Mouse (Mus musculus) retina, embryonic 14.5 days (tissue): Measurements from ENCODE around the gene Trpv2.

Source experiments
- DNase-seq: peaks from one replicate; pipeline ENCODE4 v3.0.0-alpha.2; 2015; ENCODE audit warnings: low spot score

The Trpv2 gene

DNA sequence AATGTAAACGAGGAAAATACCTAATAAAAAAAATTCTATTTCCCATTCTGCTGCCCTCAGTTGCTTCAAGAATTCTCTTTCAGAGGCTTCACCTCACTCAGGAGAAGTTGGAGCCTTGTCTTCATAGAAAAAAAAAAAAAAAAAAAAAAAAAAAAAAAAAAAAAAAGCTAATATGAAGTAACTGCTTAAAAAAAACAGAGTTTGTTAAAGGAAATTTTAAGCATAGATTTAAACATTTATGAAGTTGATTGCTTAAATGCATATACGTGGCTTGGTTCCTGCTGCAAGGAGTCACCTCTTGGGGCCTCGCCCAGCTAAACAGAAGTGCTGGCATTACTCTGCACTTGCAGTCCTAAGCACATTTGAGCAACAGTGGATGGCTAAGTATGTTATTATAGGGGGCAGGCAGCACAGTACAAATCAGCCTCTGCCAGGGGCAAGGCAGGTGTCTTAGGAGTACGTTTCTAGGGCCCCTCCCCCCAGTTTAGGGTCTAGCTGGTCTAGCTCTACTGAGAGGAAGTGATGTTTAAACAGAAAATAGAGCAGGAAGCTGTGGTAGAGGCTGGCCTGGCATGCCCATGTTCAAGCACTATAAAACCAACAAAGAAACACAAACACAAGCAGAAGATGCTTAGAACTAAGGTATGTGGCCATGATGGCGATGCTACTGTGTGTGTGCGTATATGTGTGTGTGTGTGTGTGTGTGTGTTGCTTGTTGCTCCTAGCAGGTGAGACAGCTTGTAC, at the start of gene Trpv2:
Trpv2 (plus strand) TSS at position 528 of the 744 bp plus-strand sequence.
- no peak for DNase-seq

DNA sequence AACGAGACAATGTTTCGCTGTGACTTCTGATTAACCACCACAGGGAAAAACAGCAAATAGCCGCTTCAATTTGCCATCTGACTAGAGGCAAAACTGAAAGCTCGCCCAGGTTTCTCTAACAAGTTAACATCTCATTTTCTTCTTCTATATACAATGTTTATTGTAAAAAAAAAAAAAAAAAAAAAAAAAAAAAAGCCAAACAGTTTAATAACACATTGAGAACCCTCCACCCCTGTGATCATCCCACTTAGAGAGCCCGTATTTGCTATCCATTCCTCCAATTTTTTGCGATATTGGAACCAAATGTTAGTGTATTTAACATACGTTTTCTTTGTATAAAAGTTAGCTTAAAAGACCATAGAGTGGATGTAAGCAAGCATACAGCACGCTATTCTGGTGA, 37.2 kb upstream of the Trpv2 start:
- DNase-seq: no peak

DNA sequence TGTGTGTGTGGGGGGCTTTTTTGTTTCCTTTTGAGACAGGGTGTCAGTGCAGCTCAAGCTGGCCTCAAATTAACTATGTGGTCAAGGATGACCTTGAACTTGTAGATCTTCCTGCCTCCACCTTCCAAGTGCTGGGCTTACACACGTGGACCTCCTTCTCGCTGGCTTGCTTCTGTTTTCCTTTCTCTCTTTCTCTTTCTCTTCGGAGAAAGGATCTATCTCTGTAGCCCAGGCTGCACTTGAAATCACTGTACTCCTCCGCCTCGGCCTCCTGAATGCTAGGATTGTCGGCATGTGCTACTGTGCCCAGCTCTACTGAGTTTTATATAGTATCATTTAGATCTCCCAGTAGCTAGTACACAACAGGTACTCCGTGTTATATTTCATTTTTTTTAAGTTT, 36.7 kb upstream of the Trpv2 start:
- DNase-seq: peak; percentile 30

DNA sequence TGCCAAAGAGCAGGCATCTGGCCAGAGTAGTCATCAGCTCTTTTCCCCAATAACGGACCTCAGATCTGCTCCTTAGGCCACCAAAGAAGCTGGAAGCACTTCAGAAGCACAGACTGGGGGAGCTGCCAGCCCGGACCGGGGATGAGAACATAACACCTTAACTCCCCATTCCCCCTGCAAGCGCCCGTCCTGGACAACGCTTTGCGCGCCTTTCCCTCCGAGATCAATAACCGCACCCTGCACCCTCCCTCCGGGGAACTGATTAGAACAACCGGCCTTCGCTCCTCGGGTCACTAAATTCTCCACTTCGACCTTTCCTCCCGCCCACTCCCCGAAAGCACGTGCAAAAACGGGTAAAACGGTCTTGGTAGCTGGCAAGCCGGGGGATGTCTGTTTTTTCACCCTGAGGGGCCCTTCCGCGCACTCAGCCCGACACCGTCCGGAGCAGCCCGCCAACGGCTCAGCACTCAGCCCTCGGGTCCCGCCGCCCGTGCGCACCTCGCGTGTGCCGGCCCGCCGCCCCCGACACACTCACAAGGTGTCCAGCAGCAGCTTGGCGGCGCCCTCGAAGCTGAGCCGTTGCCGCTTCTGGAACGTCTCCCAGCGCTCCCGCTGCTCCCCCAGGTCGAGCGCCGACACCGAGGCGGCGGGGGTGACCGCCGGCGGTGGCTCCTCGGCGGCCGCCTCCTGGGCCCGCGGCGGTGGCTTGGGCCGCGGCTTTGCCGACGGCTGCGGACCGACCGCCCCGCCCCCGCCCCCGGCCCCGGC, 35.8 kb upstream of the Trpv2 start:
- DNase-seq: peak; percentile 64

DNA sequence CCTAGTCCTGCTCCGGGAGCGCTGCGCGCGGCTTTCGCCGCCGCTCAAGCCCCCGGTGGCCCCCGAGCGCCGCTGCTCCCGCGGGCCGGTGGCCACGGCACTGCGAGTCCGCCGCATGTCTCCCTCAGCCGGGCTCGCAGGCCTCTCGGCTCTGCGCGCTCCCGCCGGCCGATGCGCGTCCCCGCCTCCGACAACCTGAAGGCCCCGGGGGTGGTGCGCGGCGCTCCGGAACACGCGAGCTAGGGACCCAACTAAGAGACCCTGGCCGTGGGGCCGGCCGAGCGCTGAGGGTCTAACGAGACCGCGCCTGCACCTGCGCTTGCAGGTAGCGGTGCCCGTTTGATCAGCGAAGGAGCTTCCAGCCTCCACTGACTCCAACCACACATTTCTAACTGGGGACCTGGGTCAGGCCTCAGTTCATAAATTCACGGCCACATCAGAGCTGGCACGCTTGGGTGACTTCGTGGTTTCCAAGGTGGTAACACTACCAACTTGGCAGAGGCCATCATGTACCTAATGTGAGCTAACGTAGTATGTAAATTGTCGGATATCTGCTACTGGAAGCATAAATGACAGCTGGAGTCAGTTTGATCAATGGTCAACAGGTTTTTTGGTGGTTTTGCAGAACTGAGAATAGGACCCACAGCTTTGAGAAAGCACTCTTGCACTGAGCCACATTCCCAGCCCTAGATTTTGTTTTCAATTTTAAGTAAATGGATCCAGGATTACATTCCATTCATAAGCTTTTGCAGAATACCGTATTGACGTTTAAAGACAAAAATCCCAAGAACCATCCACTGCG, 35.0 kb upstream of the Trpv2 start, which contains the start of gene Cenpv:
Cenpv (minus strand) TSS at position 173 of the 802 bp plus-strand sequence.
- DNase-seq: peak; percentile 80

DNA sequence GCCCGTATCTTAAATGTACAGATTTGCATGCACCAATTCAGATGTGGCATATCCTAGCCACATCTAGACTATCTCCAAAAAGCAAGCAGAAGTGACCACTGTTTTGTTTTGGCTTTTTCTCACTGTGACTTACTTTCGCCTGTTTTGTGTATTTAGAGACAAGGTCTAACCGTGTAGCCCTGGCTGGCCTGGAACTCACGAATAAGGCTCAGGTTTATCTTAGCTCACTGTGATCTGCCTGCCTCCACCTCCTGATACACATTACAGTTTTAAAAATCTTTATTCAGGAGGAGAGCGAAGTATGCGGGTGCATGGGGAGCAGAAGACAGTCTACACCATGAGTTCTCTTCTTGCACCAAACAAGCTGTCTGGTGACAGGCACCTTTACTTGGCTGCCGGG, 34.1 kb upstream of the Trpv2 start:
- no peak for DNase-seq

DNA sequence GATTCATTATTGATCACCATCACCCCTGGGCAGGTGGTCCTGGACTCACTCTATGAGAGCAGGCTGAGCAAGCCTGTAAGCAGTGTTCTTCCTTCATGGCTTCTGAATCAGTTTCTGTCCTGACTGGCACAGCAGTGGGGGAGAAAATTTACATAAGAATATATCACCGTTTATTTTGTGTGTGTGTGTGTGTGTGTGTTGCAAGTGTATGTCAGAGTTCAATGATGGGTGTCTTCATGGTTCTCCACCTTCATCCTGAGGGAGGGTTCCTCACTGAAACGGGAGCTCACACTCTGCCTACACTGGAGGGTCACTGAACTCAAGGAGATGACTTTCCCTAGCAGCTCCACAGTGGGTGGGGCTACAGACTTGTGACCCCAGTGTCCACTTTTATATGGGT, 33.3 kb upstream of the Trpv2 start:
- DNase-seq: no peak

DNA sequence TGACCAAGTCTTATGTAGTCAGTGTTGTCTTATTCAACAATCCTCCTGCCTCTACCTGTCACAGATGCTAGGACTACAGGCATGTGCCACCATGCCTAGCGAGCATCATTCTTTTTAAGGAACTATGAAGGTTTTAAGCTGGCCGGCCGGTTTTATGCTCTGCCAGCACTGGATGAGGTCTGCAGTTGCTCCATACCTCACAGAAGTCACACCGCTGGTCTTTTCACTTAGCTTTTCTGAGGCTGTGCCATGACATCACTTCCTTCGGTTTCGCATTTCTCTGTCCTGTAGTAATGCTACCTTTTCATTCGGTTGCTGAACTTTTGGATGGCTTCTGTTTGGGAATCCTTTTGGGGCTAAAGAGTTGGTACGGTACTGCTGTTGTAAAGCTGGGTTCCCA, 32.7 kb upstream of the Trpv2 start:
- no peak for DNase-seq

DNA sequence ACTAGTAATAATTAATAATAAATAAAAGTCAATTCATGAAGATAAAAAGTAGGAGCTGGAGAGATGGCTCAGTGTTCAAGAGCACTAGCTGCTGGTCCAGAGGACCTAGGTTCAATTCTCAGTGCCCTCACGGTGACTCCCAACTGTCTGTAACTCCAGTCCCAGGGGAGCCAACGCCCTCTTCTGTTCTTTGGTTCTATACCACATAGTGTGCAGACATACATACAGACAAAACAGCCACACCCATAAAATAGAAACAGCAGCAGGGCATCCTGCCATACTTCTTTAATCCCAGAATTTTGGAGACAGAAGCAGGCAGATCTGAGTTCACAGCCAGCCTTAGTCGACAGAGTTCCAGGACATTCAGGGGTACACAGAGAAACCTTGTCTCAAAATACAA, 30.3 kb upstream of the Trpv2 start:
- DNase-seq: no peak

DNA sequence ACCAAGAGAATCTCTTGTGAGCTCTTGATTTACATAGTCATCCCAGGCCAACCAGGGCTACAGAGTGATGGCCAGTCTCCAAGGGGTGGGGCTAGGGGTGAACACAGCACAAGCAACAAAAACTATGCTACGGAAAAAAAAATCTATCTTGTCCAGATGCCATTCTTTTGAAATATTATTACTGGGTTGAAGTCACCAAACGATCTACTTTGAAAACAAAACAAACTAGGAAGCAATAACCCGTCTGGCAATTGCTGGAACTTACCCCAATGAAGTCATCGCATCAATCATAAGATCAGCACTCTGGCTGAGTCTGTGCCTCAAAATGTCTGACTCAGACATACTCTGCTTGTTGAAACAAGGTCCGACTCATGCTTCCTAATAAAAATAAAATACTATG, 24.5 kb upstream of the Trpv2 start:
- peak; percentile 40 for DNase-seq

DNA sequence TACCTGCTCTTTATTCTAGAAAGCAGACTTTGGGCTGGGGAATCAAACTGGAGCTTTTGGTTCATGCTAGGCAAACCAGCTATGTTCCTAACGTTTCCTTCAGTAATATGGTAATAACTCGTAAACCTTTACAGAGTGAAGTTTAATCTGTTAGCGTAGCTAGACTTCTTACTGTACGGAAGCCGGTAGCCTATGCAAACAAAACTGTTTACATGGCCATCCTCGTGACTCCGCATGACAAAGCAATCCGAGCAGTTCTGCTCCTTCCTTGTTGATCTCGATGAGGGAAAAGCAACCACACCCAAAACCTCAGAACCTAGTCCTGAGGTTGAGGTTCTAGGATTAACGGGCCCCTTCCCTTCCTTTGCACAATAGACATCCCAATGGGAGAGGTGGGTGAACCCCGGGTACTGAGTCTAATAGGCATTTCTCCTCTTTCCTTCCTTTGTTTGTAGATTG, 24.0 kb upstream of the Trpv2 start:
- DNase-seq: peak; percentile 53

DNA sequence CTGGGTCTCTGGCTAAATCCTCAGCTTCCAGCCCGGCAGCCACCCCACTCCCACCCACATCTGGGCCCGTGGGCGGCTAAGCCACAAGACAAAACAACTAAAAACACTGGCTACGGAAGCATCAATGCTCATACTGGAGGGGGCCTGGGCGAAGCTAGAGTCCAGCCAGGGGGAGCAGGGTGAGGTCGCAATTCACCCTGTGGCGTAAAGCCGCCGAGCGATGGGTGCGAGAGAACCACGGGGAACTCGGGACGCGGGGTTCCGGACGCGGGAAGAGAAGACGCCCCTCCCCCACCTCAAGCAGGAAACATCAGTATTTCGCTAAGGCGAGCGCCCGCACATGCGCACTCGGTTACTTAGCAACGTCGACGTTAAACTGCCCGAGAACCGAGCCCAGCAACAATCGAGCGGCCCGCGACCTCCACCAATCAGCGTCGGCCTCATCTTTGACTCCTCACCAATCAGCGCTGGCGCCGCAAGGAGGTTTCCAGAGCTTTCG, 23.5 kb upstream of the Trpv2 start, which contains the start of gene Ubb:
Ubb (plus strand) TSS at position 445 of the 499 bp plus-strand sequence.
- peak; percentile 100 for DNase-seq

DNA sequence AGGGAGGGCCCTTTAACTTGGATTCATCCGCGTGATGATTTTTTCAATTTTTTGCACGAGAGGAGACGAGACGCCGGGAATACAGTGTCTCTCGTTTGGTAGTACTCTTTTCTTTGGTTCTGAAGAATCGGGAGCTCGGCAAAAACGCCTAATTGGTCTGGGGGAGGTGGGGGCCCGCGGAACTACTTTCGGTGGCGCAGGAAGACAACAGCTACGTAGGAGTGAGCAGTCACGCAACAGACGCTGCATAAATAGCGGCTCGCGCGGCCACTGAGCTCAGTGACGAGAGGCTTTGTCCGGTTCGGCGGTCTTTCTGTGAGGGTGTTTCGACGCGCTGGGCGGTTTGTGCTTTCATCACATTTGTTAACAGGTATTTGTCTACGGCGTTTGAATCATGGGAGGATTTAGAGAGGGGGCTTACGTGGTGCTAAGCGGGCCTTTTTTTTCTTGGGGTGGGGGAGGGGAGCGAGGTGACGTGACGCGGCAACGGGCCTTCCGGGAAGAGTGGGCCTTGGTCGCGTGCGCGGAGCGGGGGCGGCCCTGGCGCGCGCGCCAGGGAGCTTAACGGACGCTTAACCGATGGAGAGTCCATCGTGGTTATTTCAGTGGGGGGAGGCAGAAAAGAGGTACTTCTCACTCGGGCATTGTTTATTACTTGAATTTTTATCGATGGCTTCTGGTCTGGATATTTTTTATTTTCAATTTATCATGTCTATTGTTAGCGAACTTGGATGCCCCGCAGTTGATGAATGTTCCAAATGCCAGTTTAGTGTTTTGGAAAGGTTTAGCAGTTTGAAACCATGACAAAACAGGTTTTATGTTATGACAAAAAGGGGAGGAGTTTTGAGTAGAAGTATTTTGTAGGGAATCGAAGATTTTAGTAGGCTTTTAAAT, 22.8 kb upstream of the Trpv2 start:
- DNase-seq: peak; percentile 96

DNA sequence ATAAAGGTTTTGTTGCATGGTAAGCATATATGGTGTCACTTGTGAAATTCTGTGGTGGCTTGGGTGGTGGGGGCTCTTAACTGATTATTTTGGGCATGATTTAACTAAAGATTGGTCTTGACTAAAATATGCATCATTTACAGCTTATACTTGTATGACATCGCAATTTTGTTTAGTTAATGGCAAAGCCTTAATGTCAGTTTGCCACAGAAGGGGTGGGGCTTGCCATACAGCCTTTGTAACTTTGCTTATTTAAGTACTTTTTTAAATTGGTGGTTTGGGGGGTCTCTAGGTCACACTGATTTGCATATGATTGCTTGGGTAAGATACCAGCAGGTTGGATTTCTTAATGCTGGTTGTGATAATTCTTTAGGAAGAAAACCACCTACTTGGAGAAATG, 21.1 kb upstream of the Trpv2 start:
- no peak for DNase-seq

DNA sequence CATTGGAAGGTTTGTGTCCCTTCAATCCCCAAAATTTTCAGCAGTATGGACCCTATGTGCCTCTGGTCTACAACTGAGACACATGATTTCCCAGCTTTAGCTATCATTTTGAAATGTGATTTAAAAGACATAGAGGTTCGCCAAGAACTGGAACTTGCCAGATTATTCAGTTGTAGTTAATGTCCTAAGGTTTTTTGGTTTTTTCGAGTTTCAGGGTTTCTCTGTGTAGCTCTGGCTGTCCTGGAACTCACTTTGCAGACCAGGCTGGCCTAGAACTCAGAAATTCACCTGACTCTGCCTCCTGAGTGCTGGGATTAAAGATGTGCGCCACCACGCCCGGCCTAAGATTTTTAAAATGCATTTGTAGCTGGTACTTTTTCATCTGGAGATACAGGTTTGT, 20.7 kb upstream of the Trpv2 start:
- no peak for DNase-seq

DNA sequence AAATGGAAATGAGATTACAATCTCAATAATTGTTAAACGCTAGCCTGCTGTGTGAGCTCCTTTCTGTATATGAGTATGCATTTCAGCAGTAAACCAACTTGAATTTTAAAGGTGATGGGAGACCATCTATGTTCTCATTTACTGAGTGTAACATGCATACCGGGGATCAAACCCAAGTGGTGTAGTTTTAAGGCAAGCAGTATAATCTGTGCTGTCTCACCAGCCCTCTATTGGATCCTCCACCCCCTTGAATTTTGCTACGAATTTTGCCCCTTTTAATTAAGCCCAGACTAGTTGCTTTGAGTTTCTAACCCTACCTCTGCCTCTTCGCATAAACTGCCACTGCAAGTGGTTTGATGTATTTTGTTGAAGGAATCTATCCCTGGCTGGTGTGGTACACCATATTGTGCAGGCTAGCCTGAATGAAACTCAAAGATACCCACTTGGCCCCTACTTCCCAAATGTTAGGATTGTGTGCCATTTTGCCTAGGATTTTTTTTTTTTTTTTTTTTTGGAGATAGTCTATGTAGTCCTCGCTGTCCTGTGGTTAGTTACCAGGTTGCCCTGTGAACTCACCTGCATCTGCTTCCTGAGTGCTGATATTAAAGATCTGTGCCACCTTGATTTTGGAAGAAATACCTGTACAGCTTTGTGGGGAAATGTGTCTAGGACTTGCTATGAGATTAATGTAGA, 20.0 kb upstream of the Trpv2 start:
- peak; percentile 16 for DNase-seq

DNA sequence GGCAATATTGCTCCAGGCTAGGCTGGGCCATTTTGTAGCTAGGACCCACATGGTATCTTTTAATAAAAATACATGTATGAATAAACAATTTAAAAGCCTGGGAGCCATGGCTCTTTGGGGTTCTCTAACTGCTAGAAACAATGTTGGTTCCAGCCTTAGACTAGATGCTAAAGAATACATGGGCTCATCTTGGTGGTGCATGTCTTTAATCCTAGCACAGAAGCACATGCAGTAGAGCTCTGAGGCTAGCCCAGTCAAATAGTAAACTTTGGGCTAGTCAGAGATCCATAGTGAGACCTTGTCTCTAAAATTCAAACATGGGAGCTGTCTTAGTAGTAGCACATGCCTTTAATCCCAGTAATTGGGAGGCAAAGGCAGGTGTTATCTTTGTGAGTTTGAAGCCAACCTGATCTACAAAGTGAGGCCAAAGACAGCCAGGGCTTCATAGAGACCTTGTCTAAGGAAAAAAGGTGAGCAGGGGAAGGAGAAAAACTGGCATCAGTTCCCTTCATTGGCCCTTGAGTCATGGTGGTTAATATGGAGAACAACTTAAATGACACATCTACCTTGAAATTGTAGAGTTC, 19.3 kb upstream of the Trpv2 start:
- peak; percentile 19 for DNase-seq

DNA sequence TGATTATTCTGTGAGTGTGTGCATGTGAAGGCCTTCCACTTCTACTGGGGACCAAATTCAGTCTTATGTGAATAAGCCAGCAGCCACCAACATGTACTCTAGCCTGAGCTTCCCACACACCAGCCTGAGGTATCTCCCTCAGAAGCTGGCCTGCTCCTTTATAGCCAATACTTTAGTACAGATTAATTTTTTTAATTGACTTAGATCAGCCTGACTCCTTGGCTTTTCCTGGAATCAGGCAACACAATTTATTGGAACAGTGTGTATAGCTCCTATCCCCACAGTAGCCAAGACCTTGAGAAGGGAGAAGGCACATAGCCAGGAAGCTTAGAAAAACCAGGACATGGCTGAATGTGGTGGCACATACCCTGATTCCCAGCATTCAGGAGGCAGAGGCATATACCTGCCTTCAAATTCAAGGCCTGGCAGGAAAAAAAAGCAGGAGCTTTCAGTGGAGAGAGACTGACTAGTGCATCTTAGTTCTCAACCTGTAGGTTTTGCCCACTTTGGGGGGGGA, 18.3 kb upstream of the Trpv2 start:
- DNase-seq: peak; percentile 20

DNA sequence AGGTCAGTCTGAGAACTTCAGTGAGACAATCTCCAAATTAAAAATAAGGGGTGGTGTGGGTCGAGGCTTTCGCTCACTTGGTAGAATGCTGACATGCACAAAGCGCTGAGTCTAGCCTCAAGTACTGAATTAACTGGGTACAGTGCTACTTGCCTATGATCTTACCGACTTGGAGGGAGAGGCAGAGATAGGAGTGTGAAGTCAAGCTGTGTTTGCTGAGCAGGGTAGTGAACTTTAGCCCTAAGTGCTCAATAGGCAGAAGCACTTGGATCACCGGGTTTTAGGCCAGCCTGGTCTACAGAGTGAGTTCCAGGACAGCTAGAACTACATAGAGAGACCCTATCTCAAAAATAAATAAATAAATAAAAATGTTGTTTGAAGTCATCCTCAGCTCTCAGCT, 17.1 kb upstream of the Trpv2 start:
- DNase-seq: peak; percentile 16

DNA sequence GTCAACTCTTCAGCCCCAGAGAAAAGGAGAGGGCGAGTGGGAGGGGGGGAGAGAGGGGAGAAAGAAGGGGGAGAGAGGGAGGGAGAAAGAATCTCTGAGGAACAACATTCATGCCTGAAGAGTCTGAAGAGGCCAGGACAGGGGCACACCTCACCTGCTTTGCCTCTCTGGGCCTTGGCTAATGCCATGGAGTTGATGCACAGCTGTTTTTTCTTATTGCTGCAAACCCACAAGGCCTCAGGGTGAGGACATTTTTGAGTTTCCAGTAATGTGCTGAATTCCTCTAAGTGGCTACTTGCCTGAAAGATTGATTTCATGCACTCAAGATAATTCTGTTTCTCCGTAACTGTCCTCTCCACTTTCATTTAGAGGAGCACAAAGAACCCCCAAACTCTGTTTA, 16.1 kb upstream of the Trpv2 start:
- no peak for DNase-seq
